Mouse (Mus musculus): Measurements from ENCODE around the gene Zfp629. TPM values are rescaled to one million over a fixed set of nuclear protein-coding genes. Genes with fewer than 3 reads are reported as not detected.

Zfp629 gene
- polyA plus RNA-seq, 1 experiment from 2014 or later: 17.2 TPM

GRCm38 (mm10) chr7:127574115-127574514 is 41.5 kb downstream of the Zfp629 start:
- peaks cover 8% of the 10 kb centered on the region; the same call in 1 of the 2 replicates for H3K4me1 ChIP-seq (ENCODE audit: control insufficient read depth, insufficient read depth, low read length)
- 0 out of 2 replicates have a peak overlapping the region, but pooled peaks have one; percentile 71 for H3K9ac ChIP-seq (replicated peaks; ENCODE audit: low read depth, low read length)
- no peak overlapping the region; the same call in 1 of the 2 replicates for H3K27ac ChIP-seq (ENCODE audit: low read length)
- peak overlapping the region; percentile 78 for H3K4me2 ChIP-seq (replicated peaks; ENCODE audit: low read depth, low read length)
- H3K27me3 ChIP-seq (ENCODE audit: control insufficient read depth, insufficient read depth, low read length): no peaks in the 10 kb centered on the region
- H3K4me3 ChIP-seq (ENCODE audit: low read depth, low read length): peak overlapping the region; percentile 73
- H3K9me3 ChIP-seq (ENCODE audit: control insufficient read depth, low read depth, low read length): no peaks in the 10 kb centered on the region
- WGBS: 16% methylated on average over 7 of the region's 7 CpGs
- H3K36me3 ChIP-seq (ENCODE audit: control insufficient read depth, insufficient read depth, low read length): peaks cover 21% of the 10 kb centered on the region
- no peak for ATAC-seq (ENCODE audit: insufficient number of reproducible peaks, insufficient read depth, low FRiP score, low read depth)

- peak overlapping the region; percentile 78 for H3K4me2 ChIP-seq (replicated peaks; ENCODE audit: low read depth, low read length)
- peaks cover 8% of the 10 kb centered on the region; the same call in 1 of the 2 replicates for H3K4me1 ChIP-seq (ENCODE audit: control insufficient read depth, insufficient read depth, low read length)
- 0% methylated on average over 26 of the region's 28 CpGs for WGBS
- H3K9me3 ChIP-seq (ENCODE audit: control insufficient read depth, low read depth, low read length): no peaks in the 10 kb centered on the region
- peak overlapping the region; percentile 73 for H3K4me3 ChIP-seq (ENCODE audit: low read depth, low read length)
- H3K27me3 ChIP-seq (ENCODE audit: control insufficient read depth, insufficient read depth, low read length): no peaks in the 10 kb centered on the region
- H3K27ac ChIP-seq (ENCODE audit: low read length): peak overlapping the region; percentile 7
- no peak; the same call in none of the 2 replicates for ATAC-seq (ENCODE audit: insufficient number of reproducible peaks, insufficient read depth, low FRiP score, low read depth)
- H3K36me3 ChIP-seq (ENCODE audit: control insufficient read depth, insufficient read depth, low read length): peaks cover 19% of the 10 kb centered on the region
- H3K9ac ChIP-seq (replicated peaks; ENCODE audit: low read depth, low read length): peak overlapping the region; percentile 71
Measured at GRCm38 (mm10) chr7:127573503-127574008, 42.0 kb downstream of the Zfp629 start.

- Histone ChIP-seq H3K27ac (ENCODE audit: low read length) (peak within 1 kb of the TSS; percentile 44), H3K4me2 (replicated peaks; ENCODE audit: low read depth, low read length) (peak within 1 kb of the TSS; percentile 78), H3K4me1 (ENCODE audit: control insufficient read depth, insufficient read depth, low read length) (peaks cover 8% of the 10 kb centered on the region; the same call in 1 of the 2 replicates), H3K4me3 (ENCODE audit: low read depth, low read length) (peak within 1 kb of the TSS; percentile 73), H3K36me3 (ENCODE audit: control insufficient read depth, insufficient read depth, low read length) (peaks cover 13% of the 10 kb centered on the region), H3K9me3 (ENCODE audit: control insufficient read depth, low read depth, low read length) (no peaks in the 10 kb centered on the region), H3K27me3 (ENCODE audit: control insufficient read depth, insufficient read depth, low read length) (no peaks in the 10 kb centered on the region), H3K9ac (replicated peaks; ENCODE audit: low read depth, low read length) (peak within 1 kb of the TSS; percentile 71)
- peak; percentile 97 for ATAC-seq (ENCODE audit: insufficient number of reproducible peaks, insufficient read depth, low FRiP score, low read depth)
- under 1% methylated on average over 17 of the region's 17 CpGs for WGBS
Measured at GRCm38 (mm10) chr7:127572895-127573471, 42.6 kb downstream of the Zfp629 start, which contains the start of gene Phkg2. TSS of gene Phkg2 (plus strand) at chr7:127573340.

- ATAC-seq (ENCODE audit: insufficient number of reproducible peaks, insufficient read depth, low FRiP score, low read depth): no peak
- Histone ChIP-seq H3K36me3 (ENCODE audit: control insufficient read depth, insufficient read depth, low read length) (peaks cover 52% of the 10 kb centered on the region), H3K9me3 (ENCODE audit: control insufficient read depth, low read depth, low read length) (no peaks in the 10 kb centered on the region), H3K27me3 (ENCODE audit: control insufficient read depth, insufficient read depth, low read length) (no peaks in the 10 kb centered on the region), H3K27ac (ENCODE audit: low read length) (no peak overlapping the region), H3K9ac (replicated peaks; ENCODE audit: low read depth, low read length) (no peak overlapping the region), H3K4me2 (replicated peaks; ENCODE audit: low read depth, low read length) (no peak overlapping the region), H3K4me3 (ENCODE audit: low read depth, low read length) (no peak overlapping the region), H3K4me1 (ENCODE audit: control insufficient read depth, insufficient read depth, low read length) (no peaks in the 10 kb centered on the region)
- 84% methylated on average over 6 of the region's 6 CpGs for WGBS
Measured at GRCm38 (mm10) chr7:127564381-127565150, 51.0 kb downstream of the Zfp629 start.

GRCm38 (mm10) chr7:127561340-127561858 is 54.2 kb downstream of the Zfp629 start, which contains the start of gene Tmem265:
TSS of gene Tmem265 (plus strand) at chr7:127561390.
- WGBS: 96% methylated on average over 5 of the region's 5 CpGs
- H3K9me3 ChIP-seq (ENCODE audit: control insufficient read depth, low read depth, low read length): no peaks in the 10 kb centered on the region
- no peak within 1 kb of the TSS for H3K4me3 ChIP-seq (ENCODE audit: low read depth, low read length)
- ATAC-seq (ENCODE audit: insufficient number of reproducible peaks, insufficient read depth, low FRiP score, low read depth): no peak
- no peak within 1 kb of the TSS for H3K9ac ChIP-seq (replicated peaks; ENCODE audit: low read depth, low read length)
- no peak within 1 kb of the TSS for H3K27ac ChIP-seq (ENCODE audit: low read length)
- no peaks in the 10 kb centered on the region for H3K27me3 ChIP-seq (ENCODE audit: control insufficient read depth, insufficient read depth, low read length)
- H3K4me2 ChIP-seq (replicated peaks; ENCODE audit: low read depth, low read length): no peak within 1 kb of the TSS
- H3K4me1 ChIP-seq (ENCODE audit: control insufficient read depth, insufficient read depth, low read length): no peaks in the 10 kb centered on the region
- peaks cover 75% of the 10 kb centered on the region for H3K36me3 ChIP-seq (ENCODE audit: control insufficient read depth, insufficient read depth, low read length)

GRCm38 (mm10) chr7:127560580-127560979 is 55.0 kb downstream of the Zfp629 start:
- Histone ChIP-seq H3K4me1 (ENCODE audit: control insufficient read depth, insufficient read depth, low read length) (no peaks in the 10 kb centered on the region), H3K9ac (replicated peaks; ENCODE audit: low read depth, low read length) (no peak overlapping the region), H3K9me3 (ENCODE audit: control insufficient read depth, low read depth, low read length) (no peaks in the 10 kb centered on the region), H3K36me3 (ENCODE audit: control insufficient read depth, insufficient read depth, low read length) (peaks cover 80% of the 10 kb centered on the region), H3K4me2 (replicated peaks; ENCODE audit: low read depth, low read length) (no peak overlapping the region), H3K4me3 (ENCODE audit: low read depth, low read length) (no peak overlapping the region), H3K27ac (ENCODE audit: low read length) (no peak overlapping the region), H3K27me3 (ENCODE audit: control insufficient read depth, insufficient read depth, low read length) (no peaks in the 10 kb centered on the region)
- ATAC-seq (ENCODE audit: insufficient number of reproducible peaks, insufficient read depth, low FRiP score, low read depth): no peak
- 95% methylated on average over 11 of the region's 11 CpGs for WGBS

Other genes starting within 250 kb of the Zfp629 start
- gene Zfp747, start 239.7 kb downstream of the Zfp629 start, polyA plus RNA-seq (2014; fragmentation: Nextera tagmentation; extraction: Ambion mirVana): 8.1 and 9.4 TPM in 2 replicates
- gene 9130019O22Rik, start 228.6 kb downstream of the Zfp629 start, polyA plus RNA-seq (2014; fragmentation: Nextera tagmentation; extraction: Ambion mirVana): 6.7 and 7.1 TPM in 2 replicates
- 8.0 and 9.7 TPM in 2 replicates for gene E430018J23Rik, start 222.2 kb downstream of the Zfp629 start, polyA plus RNA-seq (2014; fragmentation: Nextera tagmentation; extraction: Ambion mirVana)
- gene Zfp764, start 209.0 kb downstream of the Zfp629 start, polyA plus RNA-seq (2014; fragmentation: Nextera tagmentation; extraction: Ambion mirVana): 10.3 and 12.0 TPM in 2 replicates
- 25.0 and 26.3 TPM in 2 replicates for gene Zfp688, start 193.7 kb downstream of the Zfp629 start, polyA plus RNA-seq (2014; fragmentation: Nextera tagmentation; extraction: Ambion mirVana)
- gene Zfp689, start 166.6 kb downstream of the Zfp629 start, polyA plus RNA-seq (2014; fragmentation: Nextera tagmentation; extraction: Ambion mirVana): 7.9 and 9.1 TPM in 2 replicates
- 49.9 and 55.0 TPM in 2 replicates for gene Prr14, start 156.2 kb downstream of the Zfp629 start, polyA plus RNA-seq (2014; fragmentation: Nextera tagmentation; extraction: Ambion mirVana)
- 14.9 and 18.5 TPM in 2 replicates for gene Fbrs, start 136.6 kb downstream of the Zfp629 start, polyA plus RNA-seq (2014; fragmentation: Nextera tagmentation; extraction: Ambion mirVana)
- gene Srcap, start 103.8 kb downstream of the Zfp629 start, polyA plus RNA-seq (2014; fragmentation: Nextera tagmentation; extraction: Ambion mirVana): 60.5 and 65.2 TPM in 2 replicates
- gene Gm42715, start 96.2 kb downstream of the Zfp629 start, polyA plus RNA-seq (2014; fragmentation: Nextera tagmentation; extraction: Ambion mirVana): 20.8 and 22.1 TPM in 2 replicates
- gene Tmem265, start 54.4 kb downstream of the Zfp629 start, polyA plus RNA-seq (2014; fragmentation: Nextera tagmentation; extraction: Ambion mirVana): 7.2 and 11.3 TPM in 2 replicates
- 46.4 and 47.4 TPM in 2 replicates for gene Phkg2, start 42.5 kb downstream of the Zfp629 start, polyA plus RNA-seq (2014; fragmentation: Nextera tagmentation; extraction: Ambion mirVana)
- gene Ccdc189, start 27.2 kb downstream of the Zfp629 start, polyA plus RNA-seq (2014; fragmentation: Nextera tagmentation; extraction: Ambion mirVana): 7.8 and 8.2 TPM in 2 replicates
- gene Rnf40, start 27.0 kb downstream of the Zfp629 start, polyA plus RNA-seq (2014; fragmentation: Nextera tagmentation; extraction: Ambion mirVana): 37.0 and 39.9 TPM in 2 replicates
- gene Bcl7c, start 93.1 kb upstream of the Zfp629 start, polyA plus RNA-seq (2014; fragmentation: Nextera tagmentation; extraction: Ambion mirVana): 57.8 and 65.2 TPM in 2 replicates
- gene Ctf1, start 96.9 kb upstream of the Zfp629 start, polyA plus RNA-seq (2014; fragmentation: Nextera tagmentation; extraction: Ambion mirVana): 20.1 and 22.1 TPM in 2 replicates
- 0.32 and 0.66 TPM in 2 replicates for gene Ctf2, start 116.4 kb upstream of the Zfp629 start, polyA plus RNA-seq (2014; fragmentation: Nextera tagmentation; extraction: Ambion mirVana)
- 3.9 and 6.2 TPM in 2 replicates for gene Fbxl19, start 128.7 kb upstream of the Zfp629 start, polyA plus RNA-seq (2014; fragmentation: Nextera tagmentation; extraction: Ambion mirVana)
- gene Orai3, start 154.0 kb upstream of the Zfp629 start, polyA plus RNA-seq (2014; fragmentation: Nextera tagmentation; extraction: Ambion mirVana): 19.6 and 24.8 TPM in 2 replicates
- gene Setd1a, start 160.9 kb upstream of the Zfp629 start, polyA plus RNA-seq (2014; fragmentation: Nextera tagmentation; extraction: Ambion mirVana): 31.2 and 32.1 TPM in 2 replicates
- not detected in 2 replicates for gene Gm49388, start 169.8 kb upstream of the Zfp629 start, polyA plus RNA-seq (2014; fragmentation: Nextera tagmentation; extraction: Ambion mirVana)
- 21.1 and 22.7 TPM in 2 replicates for gene Hsd3b7, start 184.8 kb upstream of the Zfp629 start, polyA plus RNA-seq (2014; fragmentation: Nextera tagmentation; extraction: Ambion mirVana)
- gene Stx4a, start 208.5 kb upstream of the Zfp629 start, polyA plus RNA-seq (2014; fragmentation: Nextera tagmentation; extraction: Ambion mirVana): 29.1 and 29.7 TPM in 2 replicates
- 5.3 and 6.3 TPM in 2 replicates for gene Stx1b, start 208.8 kb upstream of the Zfp629 start, polyA plus RNA-seq (2014; fragmentation: Nextera tagmentation; extraction: Ambion mirVana)

Measured in stomach, embryonic 14.5 days (tissue).